Mouse (Mus musculus) activated CD4-positive, CD25-positive, alpha-beta regulatory T cell, adult 4 months (primary cell): ENCODE measurements around the gene Macf1. TPM values are rescaled to one million over a fixed set of nuclear protein-coding genes. Genes with fewer than 3 reads are reported as not detected.

Experiments used
- ATAC-seq: one replicate; pipeline ENCODE4 v1.8.0; 2017
- polyA plus RNA-seq, 2 experiments: library from polyadenylated mRNA; unstranded; fragments of 100-300 nt; shearing (Covaris generic); gene quantifications; one replicate each; pipeline ENCODE4 v1.2.1; 2017

Macf1 gene
- polyA plus RNA-seq, 2 experiments from 2014 or later: 141 to 142 TPM

DNA sequence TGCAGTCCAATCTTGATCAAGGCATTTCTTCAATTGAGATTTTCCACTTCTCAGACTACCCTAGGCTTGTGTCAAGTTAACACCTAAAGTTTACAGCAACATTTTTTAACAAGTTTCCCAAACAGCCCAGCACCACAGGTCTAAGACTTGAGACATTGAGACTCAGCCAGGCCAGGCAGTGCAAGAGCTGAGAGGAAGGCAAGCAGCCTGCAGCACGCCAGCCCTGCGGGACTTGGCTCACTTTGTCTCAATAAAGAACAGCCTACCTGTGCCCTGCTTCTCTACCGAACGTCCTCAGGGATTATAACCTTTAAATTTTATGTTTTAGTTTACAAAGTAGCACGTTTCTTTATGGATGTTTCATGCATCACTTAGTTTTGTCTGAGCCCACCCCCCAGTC lies 92.1 kb downstream of the Macf1 start:
- no peak for ATAC-seq

DNA sequence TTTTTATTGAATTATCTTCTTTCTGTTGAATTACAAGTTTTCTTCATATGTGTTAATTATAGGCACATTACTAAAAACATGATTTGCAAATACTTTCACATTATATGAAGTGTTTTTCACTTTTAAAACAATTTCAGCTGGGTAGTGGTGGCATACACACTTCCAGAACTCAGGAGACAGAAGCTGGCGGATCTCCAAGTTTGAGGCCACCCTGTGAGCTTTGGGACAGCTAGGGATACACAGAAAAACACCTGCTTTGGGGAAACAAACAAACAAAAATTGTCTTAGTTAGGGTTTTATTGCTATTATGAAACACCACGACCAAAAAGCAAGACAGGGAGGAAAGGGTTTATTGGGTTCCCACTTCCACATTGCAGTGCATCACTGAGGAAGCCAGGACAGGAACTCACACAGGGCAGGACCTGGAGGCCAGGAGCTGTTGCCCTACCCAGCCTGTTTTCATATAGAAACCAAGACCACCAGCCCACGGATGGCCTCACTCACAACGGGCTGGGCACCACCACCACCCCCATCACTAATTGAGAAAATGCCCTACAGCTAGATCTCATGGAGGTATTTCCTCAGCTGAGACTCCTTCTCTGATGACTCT lies 93.0 kb downstream of the Macf1 start:
- no peak for ATAC-seq

DNA sequence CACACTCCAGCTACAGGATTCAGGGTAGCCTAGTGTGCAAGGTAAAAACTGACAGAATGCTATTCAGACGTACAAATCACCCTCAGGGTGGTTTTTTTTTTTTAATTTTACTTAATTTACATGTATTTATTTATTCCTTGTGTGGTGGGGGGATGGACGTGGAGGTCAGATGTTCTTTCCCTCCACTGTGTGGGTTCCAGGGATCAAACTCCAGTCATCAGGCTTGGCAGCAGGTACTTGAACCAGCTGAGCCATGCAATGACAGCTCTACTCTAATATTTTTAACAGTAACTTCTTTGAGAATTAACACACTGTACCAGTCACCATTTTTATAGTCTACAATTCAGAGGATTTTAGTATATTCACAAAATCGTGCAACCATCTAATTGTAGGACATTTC lies 94.7 kb downstream of the Macf1 start:
- ATAC-seq: no peak

DNA sequence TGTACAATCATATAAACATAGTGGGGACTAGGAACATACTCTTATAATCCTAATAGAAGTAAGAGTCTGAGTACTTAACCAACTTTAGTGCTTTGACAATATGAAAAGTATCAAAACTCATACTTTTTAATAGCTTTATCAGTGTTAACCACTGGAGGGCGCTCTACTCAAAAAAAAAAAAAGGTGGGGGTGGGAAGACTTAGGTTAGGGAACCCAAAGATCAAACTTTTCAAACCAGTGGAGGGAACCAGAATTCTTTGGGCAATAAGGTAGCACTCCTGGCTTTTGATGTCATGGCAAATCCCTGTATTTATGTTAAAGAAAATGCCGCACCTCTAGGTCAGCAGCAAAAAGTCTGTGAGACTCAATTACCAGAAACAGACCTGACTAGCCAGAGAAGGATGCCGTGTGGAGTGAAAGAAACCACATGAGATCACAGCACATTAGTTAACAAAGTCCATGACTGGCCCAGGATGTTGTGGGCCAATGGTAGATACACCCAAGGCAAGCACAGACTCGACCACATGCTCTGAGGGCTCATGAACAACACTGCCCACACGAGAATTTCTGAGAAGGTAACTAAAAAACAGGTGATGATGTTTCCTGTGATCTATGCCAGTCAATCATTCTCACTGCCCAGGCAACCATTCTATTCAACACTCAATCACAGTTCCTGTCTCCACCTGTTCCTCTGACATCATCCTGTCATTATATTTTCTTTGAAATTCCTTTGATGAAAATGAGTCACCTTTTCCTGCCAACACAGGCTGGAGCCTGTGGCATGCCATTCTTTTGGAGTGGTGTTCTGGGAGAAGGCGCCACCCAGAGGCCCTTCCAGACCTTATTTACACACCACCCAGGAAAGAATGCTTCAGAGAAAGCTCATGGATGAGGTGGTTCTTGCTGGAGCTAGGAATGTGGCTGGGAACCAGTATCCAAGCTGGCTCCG lies 95.5 kb downstream of the Macf1 start:
- peak; percentile 65 for ATAC-seq

DNA sequence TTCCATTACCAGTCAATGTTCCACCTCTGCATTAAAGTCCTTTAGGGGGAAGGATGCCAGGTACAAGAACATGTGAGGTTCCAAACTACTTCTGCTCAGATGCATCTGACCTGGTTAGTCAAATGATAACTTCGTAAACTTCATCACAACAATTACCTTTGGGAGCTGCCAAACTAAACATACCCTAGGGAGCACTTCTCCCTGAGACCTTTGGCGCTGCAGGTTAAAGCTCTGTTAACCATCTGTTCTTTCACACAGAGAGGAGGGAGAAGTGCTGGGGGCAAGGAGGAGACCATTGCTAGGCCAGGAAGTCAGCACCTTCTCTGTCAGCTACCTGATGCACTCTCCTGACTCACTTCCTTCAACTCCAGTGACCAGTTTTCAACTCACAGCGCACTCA lies 96.5 kb downstream of the Macf1 start:
- ATAC-seq: no peak

DNA sequence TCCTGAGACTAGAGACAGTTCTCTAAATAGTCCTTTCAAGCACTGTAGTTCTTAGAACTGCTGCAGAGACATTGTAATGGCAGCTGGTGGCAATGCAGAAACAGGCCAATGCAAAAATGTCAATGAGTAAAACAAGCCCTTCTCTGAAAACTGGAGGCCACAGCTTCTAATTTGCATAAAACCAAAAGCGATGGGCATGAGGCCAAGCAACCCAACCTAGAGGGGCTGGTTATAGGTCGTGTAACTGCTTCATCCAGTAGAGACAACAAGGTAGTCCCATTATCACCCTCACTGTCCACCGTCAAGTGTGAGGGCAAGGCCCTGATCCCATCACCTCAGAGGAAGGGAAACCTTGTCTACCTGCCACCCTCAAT lies 99.5 kb downstream of the Macf1 start:
- no peak for ATAC-seq

DNA sequence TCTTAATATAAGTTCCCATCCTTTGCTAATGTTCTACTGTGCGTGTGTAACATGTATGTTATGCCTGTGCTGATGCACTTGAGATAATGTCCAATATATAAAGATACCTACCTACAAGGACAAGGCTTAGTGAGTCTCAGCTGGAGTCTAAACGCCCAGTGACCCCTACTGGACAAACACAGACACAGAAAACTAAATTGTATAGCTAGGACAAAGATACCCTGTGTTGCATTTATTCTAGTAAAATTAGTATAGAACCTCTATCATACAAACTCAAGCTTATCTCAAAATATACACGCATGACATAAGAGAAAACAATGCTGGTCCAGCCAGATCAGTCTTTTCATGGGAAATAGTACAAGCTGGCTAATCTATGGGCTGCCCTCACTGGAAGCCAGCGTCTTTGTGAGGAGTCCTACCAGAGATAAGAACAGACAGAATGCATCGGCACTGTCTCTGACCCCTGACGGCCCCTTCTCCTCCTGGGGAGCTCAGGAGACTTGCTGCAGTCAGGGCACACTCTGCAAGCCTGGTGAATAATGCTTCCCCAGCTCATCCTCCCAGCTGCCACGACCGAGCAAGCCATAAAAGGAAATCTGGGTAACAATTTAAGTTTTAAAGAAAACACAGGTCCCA lies 100.0 kb downstream of the Macf1 start:
- peak; percentile 74 for ATAC-seq

DNA sequence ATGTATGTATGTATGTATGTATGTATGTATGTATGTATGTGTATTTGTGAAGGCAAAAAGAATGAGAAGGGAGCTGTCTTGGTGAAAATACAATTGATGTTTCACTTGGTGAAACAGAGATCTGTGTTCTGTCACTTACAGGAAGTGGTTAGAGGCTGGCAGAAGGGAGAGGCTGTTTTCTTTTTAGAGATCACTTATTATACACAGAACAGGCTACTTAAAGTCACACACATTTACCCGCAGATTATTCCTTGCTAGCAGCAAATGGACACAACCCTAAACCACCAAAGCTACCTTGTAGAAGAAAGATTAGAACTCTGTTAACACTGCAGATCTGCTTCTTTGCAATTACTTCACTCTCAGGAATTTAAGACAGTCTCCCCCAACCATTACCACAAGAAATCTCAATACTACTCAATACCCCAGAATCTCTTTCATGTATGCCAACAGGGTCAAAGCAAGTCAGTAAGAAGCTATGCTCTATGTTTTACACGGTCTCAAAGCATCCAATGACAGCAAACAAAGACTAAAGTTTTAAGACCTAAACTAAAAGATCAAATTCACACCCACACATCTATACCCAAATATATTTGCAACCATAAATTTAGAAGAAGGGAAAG lies 106.6 kb downstream of the Macf1 start:
- ATAC-seq: peak; percentile 89

DNA sequence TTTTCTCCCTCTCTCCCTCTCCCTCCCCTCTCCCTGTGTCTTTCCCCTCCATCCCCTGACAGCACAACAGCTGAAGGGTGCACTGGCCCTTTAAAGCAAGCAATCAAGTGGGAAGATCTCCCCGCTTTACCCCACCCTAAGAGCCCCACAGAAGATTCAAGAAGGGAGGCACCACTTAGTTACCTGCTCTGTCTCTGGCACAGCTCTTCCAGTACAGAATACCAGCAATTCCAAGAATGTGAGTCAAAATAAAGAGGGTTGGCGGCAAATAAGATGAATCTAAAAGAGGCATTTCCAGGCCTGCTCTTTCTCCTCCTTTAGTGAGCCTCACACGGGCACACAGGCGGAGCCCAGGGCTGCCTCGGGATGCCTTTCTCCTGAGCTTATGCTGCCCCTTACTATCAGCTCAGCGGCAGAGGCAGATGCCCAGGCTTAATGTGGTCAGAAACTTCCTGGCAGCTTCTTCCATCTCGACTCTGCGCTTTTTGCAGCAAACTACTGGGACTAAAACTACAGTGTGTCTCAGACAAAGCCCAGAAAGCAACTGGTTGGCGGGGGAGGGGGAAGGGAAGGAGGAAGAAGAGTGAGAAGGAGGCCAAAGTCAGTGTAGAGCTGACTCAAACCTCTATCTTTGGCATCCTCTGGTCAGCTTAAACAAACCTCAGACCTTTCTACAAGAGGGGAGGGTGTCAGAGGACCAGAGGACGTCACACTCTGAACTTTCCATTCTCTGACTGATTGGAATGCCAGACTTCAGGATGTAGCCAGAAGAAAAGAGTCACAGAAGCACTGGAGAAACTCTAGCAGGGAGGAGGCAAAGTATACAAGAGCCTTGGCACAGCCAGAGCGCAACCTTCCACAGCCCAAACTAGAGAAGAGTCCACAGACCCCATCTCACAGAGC lies 111.5 kb downstream of the Macf1 start:
- ATAC-seq: peak; percentile 26

DNA sequence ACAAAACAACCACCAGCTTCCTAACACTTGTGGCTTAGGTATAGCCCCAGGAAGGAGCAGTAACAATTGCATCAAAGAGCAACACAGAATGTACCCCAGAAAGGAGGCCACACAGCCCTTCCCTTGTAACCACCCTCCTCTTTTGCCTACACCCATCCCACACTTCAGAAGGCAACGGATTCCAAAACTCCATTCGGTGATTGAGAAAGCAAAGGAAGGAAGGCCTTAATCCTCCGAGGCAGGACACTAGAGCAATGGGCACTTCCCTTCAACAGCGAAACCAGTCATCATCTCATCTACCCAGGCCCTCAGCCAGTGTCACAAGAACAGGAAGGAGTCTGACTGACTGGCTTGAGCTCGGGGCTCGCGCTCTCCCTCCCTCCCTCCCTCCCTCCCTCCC lies 112.3 kb downstream of the Macf1 start:
- ATAC-seq: peak; percentile 93

DNA sequence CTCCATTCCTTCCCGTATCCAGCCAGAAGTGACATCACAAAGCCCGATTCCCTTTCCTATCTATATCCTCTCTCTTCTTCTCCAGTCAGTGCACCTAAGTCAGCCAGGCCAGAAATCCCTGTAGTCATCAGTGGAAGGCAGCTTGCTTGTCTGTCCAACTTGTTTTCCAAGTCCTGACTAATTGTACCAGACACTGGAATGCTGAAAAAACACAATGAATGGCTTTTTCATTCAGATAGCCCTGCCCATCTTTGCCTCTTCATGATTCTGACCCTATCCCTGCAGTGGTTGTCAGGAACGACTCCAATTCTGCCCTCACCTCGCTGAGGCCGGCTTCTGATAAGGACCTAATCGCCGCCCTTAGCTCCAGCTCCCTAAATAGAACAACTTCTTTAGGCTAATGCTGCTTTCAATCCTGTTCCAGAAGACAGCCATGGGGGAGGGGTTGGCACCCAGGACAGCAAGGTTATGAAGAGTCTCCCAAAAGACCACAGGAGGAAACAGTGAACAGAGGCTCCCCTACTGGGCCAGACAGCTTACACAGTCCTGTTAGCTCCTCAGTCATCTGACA lies 118.8 kb downstream of the Macf1 start:
- no peak for ATAC-seq

DNA sequence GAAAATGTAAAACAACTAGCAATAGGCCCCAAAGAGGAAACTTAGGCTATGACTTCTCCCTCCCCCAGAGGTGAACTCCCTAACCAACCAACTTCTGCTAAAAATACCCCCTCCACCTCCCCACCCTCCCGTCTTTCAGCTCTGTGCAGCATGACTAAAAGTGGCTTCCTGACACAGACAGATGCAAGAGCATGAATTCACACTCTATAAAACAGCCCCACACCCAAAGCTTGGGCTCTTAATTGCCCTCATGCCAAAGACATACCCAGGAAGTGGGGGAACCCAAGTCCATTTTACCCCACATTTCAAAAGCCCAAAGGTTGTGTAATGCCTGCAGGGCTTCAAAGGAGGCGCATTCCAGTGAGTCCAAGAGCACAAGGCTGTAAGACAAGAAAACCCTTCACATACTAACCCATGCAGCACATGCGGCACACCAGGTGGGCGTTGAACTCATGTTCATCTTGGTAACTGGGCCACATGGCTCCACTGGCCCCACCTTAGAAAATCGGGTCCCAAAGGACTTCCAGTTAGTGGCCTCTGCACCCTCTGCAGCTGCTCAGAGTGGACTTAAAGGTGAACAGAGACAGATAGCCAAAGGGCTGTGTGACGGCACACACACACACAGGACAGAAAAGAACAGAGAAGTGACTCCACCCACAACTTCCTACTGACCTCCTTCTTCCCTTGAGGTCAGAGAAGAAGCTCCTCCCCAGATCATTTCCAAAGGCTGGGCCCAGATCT lies 119.9 kb downstream of the Macf1 start:
- ATAC-seq: peak; percentile 91

DNA sequence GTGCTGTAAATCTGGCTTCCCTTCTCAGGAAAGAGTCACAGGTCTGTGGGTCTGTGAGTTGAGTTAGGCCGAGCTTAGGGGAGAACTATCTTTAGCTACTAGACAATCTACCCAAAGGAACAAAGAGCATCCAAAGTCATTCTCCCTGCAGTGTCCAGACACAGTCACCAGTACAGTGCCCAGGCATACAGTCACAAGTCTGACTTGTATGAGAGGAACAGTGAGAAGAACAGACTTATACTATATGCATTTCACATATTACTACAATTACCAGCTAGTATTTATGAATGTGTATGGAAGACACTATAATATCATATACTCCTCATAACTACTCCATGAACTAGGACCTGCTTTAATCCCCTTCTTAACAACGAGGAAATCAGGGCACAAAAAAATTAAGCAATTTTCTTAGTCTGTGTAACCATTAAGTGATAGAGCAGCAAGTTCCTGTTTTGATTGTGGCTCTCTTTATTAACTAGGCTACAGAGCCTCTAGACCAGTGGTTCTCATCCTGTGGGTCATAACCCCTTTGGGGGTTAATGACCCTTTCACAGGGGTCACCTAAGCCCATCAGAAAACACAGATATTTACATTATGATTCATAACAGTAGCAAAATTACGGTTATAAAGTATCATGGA lies 121.9 kb downstream of the Macf1 start:
- no peak for ATAC-seq

DNA sequence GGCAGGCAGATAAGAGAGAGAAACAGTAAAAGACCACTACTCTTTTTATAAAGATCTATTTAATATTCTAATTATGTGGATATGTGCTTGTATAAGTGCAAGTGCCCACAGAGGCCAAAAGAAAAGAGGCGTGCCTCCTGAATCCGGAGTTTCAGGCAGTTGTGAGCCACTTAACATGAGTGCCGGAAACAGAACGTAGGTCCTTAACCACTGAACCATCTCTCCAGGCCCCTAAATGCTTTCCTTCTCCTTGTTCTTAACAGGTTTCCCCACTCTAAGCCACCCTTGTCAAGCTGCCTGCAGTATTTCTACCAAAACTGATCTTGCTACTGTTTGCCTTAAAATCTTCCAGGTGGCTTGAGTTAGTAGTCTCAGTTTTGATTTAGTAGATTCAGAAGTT lies 123.3 kb downstream of the Macf1 start:
- no peak for ATAC-seq

DNA sequence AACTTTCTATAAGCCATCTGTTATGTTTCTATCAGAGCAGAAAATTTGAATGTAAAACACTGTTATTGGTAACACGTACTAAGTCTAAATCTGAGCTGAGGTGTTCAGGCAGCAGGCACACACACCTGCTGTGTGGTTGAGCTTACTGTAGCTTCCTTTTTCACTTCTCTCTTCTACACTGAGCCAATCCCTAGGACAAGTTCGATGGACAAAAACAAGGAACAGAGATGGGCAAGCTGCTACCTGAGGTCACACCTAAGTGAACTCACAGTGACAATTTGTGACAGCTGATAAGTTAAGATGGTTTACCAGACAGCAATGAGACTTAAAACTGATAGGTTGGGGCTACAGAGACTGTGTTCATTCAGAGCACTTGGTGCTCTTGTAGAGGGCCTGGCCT lies 125.7 kb downstream of the Macf1 start:
- ATAC-seq: no peak

DNA sequence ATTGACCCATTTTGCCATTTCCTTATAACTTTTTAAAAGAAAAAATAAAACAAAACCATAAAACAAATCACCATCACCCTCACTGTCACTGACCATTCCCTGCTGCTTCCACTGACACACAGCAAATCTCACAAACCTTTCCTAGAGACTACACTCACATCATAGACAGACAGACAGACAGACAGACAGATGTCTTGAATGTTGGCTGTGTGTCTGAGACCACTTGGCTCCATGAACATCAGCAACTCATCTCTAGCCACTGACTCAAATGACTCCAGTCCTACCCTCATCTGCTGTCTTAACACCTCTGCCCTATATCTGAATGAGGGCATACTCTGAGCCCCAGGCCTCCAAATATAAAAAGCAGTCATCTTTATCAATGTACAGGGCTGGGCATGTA lies 128.9 kb downstream of the Macf1 start:
- no peak for ATAC-seq

DNA sequence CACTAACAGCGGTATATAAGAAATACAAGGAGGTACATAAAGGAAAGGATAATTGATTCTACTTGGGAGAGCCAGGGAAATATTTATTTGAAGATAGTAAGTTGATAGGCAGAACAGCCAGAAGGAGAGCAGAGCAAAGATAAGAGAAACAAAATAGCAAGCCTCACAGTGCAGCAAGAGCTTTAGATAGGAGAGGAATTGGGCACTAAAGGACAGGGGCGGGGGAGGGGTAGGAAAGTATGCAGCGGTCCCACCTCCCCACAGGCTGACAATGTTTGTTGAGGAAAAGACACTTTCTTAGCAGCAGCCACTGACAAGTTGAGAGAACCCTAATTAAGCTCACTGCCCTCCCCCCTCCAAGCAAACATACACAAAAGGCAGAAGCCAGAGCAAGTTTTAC lies 131.5 kb downstream of the Macf1 start:
- ATAC-seq: no peak

DNA sequence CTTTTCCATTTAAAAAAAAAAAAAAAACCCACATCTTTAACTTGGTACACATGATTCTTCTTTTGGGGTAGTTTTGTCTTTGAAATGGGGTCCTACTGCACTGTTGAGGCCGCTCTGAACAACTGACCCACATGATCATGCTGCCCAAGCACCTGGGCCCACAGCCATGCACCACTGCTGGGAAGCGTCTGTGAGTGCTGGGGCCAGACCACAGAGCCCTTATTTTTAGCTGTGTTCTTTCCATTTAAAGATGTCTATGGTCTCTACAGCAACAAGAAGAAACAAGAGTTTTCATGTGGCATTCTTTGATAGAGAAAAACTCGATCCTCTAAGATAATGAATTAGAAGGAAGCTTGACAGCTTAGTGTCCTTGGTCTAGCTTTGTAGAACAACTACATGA lies 135.8 kb downstream of the Macf1 start:
- no peak for ATAC-seq

DNA sequence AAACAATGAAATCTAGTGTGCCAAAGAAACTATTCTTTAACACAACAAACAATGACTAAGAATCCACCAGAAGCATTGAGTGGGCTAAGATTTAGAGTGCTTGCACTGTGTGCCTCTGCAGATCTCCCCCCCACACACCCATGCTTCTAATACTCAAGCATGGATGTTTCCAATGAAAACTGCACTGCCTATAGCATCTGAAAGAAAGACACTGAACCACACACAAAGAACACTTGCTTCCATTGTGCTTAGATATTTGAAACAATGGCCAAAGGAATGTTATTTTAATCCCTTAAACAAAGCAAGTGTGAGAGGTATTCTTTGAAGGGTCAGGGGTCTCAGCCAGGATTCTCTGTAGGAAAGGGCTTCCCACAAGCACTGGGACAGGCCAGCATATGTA lies 140.5 kb downstream of the Macf1 start:
- no peak for ATAC-seq

DNA sequence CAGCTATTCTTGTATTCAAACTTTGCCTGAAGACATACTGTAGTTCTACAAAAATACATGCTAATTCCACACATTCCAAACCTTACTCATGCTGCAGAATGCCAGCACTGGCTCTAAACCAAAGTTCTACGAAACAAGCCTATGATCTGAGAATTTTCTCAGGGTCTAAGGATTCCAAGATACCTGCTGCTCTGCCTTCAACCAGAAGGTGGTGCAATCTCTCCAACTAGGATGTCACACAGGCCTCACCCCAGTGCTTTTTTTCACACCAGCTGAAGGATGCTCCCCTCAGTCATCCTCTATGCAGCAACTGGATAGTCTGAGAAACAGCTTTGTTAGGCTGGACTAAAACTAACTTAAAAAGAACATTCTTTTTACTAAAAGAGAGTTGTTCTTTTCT lies 148.9 kb downstream of the Macf1 start:
- peak; percentile 80 for ATAC-seq

DNA sequence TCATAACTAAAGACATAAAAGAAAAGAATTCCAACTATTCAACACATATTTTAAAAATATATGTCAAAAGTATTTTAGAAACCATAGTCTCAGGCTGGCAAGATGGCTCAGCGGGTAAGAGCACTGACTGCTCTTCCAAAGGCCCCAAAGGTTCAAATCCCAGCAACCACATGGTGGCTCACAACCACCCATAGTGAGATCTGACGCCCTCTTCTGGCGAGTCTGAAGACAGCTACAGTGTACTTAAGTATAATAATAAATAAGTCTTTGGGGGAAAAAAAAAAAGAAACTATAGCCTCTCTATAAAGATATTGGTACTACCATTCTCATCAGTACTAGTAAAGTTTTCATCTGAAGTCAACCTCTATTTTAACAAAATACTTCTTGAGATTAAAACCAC lies 152.2 kb downstream of the Macf1 start:
- no peak for ATAC-seq
